Mouse (Mus musculus) adrenal gland, postnatal 36 days (tissue): ENCODE data around the gene Sept5. TPM values are rescaled to one million over a fixed set of nuclear protein-coding genes. Genes with fewer than 3 reads are reported as not detected.

Source experiments
- DNase-seq, 2 experiments: peaks; one replicate each; pipeline ENCODE4 v3.0.0; 2021; ENCODE audit warnings: mixed read lengths in 1 of 2
- long read RNA-seq, 2 experiments: library from polyadenylated mRNA; stranded (forward); transcript quantifications; one replicate each; pipeline ENCODE4 v2.0.0; 2021; ENCODE audit warnings: borderline sequencing depth in 2 of 2
- total RNA-seq, 2 experiments: library from RNA; stranded (reverse); gene quantifications; 2 replicates each; pipeline ENCODE4 v1.2.3; 2021

The Sept5 gene
- total RNA-seq: 10 to 100 TPM in 1 of 2 experiments, 1 to 10 TPM in 1; 9.6 to 10.9 TPM
- long read RNA-seq, experiment 1: 0 reads
- long read RNA-seq, experiment 2: 0 reads

DNA sequence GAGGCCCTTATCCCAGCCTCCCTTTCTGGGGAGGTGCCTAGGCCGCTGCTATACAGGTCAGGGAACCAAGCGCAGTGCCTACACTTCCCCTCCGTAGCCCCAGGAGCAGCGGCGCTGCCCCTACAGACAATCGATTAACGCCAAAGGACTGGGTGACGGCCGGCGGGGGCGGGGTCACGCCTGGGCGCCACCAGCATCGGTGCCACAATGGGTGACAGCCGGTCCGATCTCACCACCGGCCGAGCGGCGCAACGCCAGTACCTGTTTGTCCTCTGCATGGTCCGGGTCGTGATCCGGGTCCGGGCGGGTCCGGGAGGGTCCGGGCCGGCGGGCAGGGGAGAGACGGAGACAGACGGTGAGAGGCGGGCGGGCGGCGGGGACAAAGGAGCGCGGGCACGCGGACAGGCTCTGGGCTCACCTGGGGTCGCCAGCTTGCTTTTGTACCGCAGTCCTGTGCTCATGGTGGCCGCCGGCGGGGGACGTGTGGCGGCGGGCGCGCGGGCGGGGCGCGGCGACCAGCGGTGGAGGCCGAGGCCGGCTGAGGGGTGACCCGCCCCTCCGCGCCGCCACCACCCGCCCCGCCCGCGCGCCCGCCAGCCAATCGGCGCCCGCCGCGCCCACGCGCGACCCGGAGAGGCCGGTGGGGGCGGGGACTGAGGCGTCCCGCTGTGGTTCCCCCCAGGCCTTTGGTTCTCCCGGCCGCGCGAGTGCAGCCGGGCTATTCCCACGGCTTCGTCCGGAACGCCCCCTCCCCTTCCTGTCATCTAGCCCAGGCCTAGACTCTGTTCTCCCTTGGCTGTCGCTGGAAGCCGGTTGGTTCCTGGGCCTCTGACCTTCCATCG, at the start of gene Sept5:
Gene Sept5 (minus strand): TSS at position 565 of the 842 bp plus-strand sequence.
- DNase-seq: peak; percentile 81 to 90

GRCm38 (mm10) chr16:18679112-18679511, 49.4 kb upstream of the Sept5 start:
- DNase-seq: no peak

DNA sequence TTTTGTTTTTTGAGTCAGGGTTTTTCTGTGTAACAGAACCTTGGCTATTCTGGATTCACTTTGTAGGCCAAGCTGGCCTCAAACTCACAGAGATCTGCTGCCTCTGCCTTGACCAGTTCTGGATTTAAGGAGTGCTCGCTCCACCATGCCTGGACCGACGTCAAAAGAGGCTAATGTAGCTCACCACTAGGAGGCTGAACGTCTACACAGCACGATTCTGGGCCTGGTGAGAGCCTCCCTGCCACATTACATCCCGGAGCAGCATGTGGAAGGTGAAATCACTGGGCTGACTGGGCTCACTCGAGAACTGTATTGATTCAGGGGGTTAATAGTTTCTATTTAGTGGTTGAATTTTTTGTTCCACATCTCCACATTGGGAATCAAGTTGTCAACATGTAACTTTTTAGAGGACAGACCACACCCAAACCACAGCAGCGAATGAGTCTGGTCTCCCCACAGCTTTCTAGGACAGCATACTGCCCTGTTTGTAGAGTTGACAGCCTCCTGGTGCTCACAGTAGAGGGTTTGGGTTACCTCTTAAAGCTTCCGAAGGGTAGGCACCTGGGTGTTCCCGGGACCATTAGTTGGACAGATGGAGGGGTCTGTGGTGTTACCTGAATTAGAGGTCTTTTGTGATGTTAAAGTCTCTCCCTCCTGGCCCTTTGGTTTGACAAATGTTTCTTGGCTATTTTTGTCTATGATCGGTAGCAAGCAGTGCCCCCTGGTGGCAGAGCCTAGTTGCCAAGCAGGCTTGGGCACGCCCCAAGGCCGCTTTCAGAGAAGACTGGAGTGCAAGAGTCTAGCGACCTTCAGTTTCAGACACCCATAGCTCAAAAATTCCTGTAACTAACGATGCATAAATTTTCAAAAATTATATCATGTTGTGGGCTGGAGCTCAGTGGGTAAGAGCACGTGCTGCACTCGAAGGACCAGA, 48.3 kb upstream of the Sept5 start:
- DNase-seq: peak; percentile 86 to 89

- no peak for DNase-seq
Observed at GRCm38 (mm10) chr16:18673005-18673404, 43.3 kb upstream of the Sept5 start.

- no peak for DNase-seq
Observed at GRCm38 (mm10) chr16:18672027-18672426, 42.3 kb upstream of the Sept5 start.

DNA sequence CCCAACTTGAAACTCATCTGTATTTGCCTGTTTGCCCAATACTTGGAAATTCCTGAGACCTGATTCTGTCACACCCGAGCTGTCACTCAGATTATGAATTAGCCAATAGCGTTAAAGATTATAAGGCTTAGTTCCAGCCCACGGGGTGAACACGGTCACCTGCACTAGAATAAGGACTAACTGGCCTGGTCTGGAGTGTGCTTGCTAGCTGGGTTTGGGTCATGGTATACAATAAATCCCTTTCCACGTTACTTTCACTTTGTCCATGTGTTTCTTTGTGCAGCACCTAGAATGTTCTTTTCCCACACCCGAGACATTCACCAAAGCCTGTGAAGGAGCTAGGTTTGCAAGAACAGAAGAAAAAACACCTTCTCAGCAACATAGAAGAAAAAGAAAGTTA, 40.2 kb upstream of the Sept5 start:
- DNase-seq: no peak

- DNase-seq: no peak
Observed at GRCm38 (mm10) chr16:18658597-18658996, 28.8 kb upstream of the Sept5 start.

GRCm38 (mm10) chr16:18655372-18656098, 25.8 kb upstream of the Sept5 start:
- no peak for DNase-seq

- no peak for DNase-seq
Observed at GRCm38 (mm10) chr16:18653290-18654160, 23.8 kb upstream of the Sept5 start.

DNA sequence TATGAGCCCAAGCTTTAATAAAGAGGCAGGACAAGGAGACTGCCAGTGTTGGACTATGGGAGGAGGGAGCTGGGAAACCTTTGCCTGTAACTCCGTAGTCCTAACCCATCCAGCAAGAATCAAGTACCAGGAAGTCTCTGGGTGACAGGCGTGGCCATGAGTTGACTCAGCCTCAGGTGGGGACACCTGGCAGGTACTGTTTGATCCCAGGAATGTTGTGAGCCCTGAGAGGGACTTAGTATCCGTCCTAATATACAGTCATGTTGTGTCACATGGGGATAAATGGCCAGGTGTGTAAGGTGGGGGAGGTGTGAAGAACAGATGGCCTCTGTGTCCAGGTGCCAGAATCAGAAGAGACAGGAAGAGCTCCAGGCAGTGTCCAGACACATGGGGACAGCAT, 19.4 kb upstream of the Sept5 start:
- DNase-seq: no peak

GRCm38 (mm10) chr16:18645329-18645728, 15.6 kb upstream of the Sept5 start:
- DNase-seq: no peak

DNA sequence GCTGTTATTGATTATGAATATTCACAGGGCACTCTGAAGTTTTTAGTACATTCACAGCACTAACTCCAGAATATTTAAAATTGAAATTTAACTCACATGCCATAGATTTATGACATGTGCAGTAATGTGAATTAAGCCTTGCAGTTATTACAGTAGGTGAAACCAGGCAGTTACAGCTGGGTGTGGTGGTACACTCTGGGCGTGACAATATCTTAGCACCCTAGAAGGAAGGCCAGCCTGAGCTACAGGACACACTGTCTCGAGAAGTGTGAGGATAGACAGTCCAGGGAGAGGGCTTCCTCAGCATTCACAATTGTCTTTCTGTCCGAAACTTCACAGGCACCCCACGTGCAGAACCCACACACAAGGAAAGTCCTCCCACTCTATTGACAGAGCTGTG, 14.7 kb upstream of the Sept5 start:
- DNase-seq: no peak

DNA sequence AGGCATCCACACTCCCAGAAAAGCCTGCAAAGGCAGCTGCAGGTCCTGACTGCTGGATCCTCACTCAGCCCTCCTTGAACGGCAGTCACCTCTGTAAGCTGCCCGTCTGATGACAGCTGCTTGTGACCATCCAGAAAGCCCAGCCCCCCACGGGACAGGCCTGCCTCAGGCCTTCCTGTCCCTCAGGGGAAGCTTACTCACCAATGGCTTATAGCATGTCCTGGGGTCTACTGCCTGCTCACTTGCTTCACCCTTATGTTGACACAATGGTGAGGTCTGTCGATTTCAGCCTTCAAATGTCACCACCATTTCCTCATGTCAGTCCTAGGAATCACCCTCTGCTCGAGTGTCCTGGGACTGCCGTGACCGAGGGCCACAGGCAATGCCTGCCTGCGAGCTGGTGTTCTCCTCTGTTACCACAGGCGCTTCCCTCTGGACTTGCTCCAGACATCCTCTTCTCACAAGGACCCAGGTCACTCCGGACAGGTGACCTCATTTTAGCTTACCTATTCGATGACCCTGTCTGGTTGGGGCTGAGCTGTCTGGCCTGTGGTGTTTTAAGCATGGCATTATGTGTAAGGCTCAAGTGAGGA, 13.7 kb upstream of the Sept5 start:
- no peak for DNase-seq

DNA sequence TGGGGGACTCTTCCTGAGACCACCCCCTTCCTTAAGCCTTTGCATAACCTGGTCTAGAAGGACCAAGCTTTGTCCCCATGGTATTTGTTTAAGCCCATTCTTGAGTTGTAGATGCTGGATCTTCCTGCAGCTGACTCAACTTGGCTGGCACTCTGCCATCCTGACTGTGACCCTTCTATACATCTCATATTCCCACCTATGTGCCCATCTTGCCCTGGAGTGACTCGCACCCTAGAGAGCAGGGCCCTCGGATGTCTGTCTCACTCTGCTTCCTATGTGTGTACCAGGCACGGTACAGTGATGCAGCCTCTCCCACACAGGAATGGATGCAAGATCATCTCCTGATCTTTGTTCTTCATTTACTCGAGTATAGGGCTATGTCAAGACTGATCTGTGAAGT, 13.1 kb upstream of the Sept5 start:
- no peak for DNase-seq

DNA sequence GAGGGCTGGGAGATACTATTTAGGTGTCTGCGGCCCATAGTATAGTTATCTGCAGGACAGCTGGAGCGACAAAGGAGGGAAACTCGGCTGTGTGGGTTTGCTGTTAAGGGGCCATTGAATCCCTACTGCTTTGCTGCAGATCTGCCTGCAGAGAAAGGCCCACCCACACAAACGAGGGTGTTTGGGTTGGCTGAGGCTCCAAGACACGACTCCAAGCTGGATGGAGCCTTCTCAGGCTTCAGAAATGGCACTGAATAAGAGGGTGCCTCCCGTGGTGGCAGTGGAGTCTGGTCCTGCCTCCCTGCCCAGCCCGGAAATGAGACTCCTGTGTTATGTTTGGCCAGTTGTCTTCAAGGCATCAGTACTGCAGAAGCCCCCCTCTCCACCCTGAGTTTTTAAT, 12.5 kb upstream of the Sept5 start:
- no peak for DNase-seq

DNA sequence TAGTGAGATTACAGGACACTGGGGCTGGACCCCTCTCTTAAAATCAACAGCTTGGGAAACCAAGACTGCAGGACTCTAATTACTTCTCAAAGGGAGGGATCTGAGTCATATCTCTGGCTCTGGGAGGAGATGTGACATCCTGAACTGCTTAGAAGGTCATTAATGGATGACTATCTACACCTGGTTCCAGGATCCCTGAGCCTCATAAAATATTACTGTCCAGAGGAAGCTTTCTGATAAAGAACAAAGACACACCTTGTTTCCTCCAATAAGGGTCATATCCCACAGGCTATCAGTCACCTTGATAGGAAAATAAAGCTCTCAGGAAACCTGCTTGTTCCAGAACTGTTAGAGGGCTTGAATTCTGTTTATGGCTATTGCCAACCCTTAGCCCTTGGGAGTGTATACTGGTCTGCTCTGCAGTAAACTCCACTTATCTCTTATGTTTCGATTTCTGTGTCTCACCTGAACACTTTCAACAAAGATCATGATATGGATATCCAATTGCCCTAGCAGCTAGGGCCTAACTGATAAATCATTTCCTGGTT, 9.7 kb upstream of the Sept5 start:
- no peak for DNase-seq

- no peak for DNase-seq
Observed at GRCm38 (mm10) chr16:18638396-18638795, 8.6 kb upstream of the Sept5 start.

DNA sequence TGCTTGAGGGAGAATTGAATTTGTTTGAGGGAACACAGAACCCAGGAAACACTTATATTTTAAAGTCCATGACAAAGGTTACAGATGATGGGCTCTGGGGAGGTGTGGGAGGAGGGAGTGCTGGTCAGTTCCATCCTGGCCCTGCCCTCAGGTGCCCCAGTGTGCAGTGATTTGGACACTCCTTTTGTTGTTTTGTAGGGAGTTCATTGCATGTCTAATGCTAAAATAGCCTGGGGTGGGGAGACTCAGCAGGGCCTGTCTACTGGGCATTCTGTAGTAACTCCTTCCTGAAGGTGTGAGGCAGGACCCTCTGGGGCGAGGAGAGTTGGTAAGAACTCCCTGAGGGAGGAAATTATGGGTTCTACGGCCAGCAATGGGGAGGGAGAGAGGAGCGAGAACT, 7.0 kb upstream of the Sept5 start:
- no peak for DNase-seq

DNA sequence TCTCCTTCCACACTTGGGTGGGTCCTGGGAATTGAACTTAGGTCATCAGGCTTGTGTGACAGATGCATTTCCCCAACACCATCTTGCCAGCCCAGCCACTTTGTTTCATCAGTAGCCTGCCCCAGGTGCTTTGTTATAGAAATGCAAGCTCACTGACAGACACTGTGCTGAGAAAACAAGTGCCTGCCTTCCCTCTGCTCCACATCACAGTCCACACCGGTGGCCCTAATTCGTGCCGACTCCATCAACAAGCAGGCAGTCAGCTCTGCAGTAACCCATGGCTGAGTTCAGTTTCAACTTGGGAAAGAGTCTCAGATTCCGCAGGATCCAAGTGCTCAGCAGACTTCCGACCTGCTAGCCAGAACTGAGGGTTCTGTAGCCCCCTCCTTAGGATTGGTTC, 6.6 kb upstream of the Sept5 start:
- no peak for DNase-seq

DNA sequence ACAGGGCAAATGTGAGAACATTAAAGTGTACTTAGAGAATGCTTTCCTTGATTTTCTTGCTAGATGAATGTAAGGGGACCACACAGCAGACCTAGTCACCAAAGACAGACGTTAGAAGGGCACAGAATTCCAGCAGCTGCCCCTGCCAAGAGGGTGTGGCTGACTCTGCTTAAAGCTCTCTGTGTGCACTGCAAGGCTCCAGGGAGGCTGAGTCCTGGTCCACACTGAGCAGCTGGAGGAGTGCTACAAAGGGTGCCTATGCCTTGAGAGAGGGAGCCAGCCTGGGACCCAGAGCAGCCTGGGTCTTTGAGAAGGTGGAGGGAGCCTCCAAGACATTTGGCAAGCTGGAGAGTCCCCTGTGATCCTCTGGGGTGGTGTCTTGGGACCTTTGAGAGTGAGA, 3.6 kb upstream of the Sept5 start:
- no peak for DNase-seq

- no peak for DNase-seq
Observed at GRCm38 (mm10) chr16:18632816-18633215, 3.1 kb upstream of the Sept5 start.
